Mouse (Mus musculus): ENCODE measurements at regions not wholly inside any gene's neighbourhood (a gene's known extent, or its start where the extent isn't known, plus 50 kb on each side); places are given as distances from the start of the nearest gene placed in this dataset.

GRCm38 (mm10) chr10:39218151-39218550 is 54.6 kb upstream of the Ccn6 start:
- no peak for DNase-seq (ENCODE audit: low spot score in 2 of 2)

- no peak for DNase-seq (ENCODE audit: low spot score in 2 of 2)
These were observed 52.7 kb upstream of the Ccn6 start for GRCm38 (mm10) chr10:39216142-39216904.

GRCm38 (mm10) chr10:39214563-39214962 is 51.0 kb upstream of the Ccn6 start:
- DNase-seq (ENCODE audit: low spot score in 2 of 2), result no peak
